Mouse (Mus musculus): ENCODE data around the gene Gm36864.
"Not testable (repeated sequence)": the region's sequence is repeated elsewhere in the genome, so short reads cannot be mapped to it uniquely, and the experiment has no call there.

Gm36864 gene

GRCm38 (mm10) chr7:44235909-44236308, at the start of gene Gm36864:
Gene Gm36864, plus strand, starts transcription at chr7:44236177.
- no peak for DNase-seq (ENCODE audit: low read depth)

- not testable (repeated sequence) for DNase-seq (ENCODE audit: low read depth)
These were observed 49.5 kb upstream of the Gm36864 start for GRCm38 (mm10) chr7:44186516-44186915.

- DNase-seq (ENCODE audit: low read depth) = not testable (repeated sequence)
These were observed 48.0 kb upstream of the Gm36864 start, which contains the start of gene Klk1b24 for GRCm38 (mm10) chr7:44187936-44188335. Gene Klk1b24, plus strand, starts transcription at chr7:44188236.

- not testable (repeated sequence) for DNase-seq (ENCODE audit: low read depth)
These were observed 42.5 kb upstream of the Gm36864 start for GRCm38 (mm10) chr7:44193466-44193865.

GRCm38 (mm10) chr7:44197891-44198290, 38.1 kb upstream of the Gm36864 start, which contains the start of gene Klk1b3:
Gene Klk1b3, plus strand, starts transcription at chr7:44198191.
- DNase-seq (ENCODE audit: low read depth) = no peak

GRCm38 (mm10) chr7:44207135-44207534, 28.8 kb upstream of the Gm36864 start, which contains the start of gene Klk1b4:
Gene Klk1b4, plus strand, starts transcription at chr7:44207435.
- DNase-seq (ENCODE audit: low read depth) = not testable (repeated sequence)

GRCm38 (mm10) chr7:44208307-44208706, 27.7 kb upstream of the Gm36864 start:
- DNase-seq (ENCODE audit: low read depth) = no peak

GRCm38 (mm10) chr7:44215645-44216044, 20.3 kb upstream of the Gm36864 start, which contains the start of gene Klk1b5:
Gene Klk1b5, plus strand, starts transcription at chr7:44215945.
- DNase-seq (ENCODE audit: low read depth) = no peak

- DNase-seq (ENCODE audit: low read depth) = not testable (repeated sequence)
These were observed 14.4 kb upstream of the Gm36864 start for GRCm38 (mm10) chr7:44221601-44222000.

GRCm38 (mm10) chr7:44222335-44222734, 13.6 kb upstream of the Gm36864 start:
- not testable (repeated sequence) for DNase-seq (ENCODE audit: low read depth)

GRCm38 (mm10) chr7:44225076-44225475, 10.9 kb upstream of the Gm36864 start, which contains the start of gene Klk1:
Gene Klk1, plus strand, starts transcription at chr7:44225360.
- DNase-seq (ENCODE audit: low read depth) = no peak

GRCm38 (mm10) chr7:44239913-44240312, 3.9 kb downstream of the Gm36864 start:
- DNase-seq (ENCODE audit: low read depth) = no peak

GRCm38 (mm10) chr7:44240712-44241111, 4.7 kb downstream of the Gm36864 start:
- no peak for DNase-seq (ENCODE audit: low read depth)

GRCm38 (mm10) chr7:44241163-44241562, 5.2 kb downstream of the Gm36864 start:
- no peak for DNase-seq (ENCODE audit: low read depth)

GRCm38 (mm10) chr7:44244080-44244479, 8.1 kb downstream of the Gm36864 start:
- no peak for DNase-seq (ENCODE audit: low read depth)

GRCm38 (mm10) chr7:44246055-44246983, 10.3 kb downstream of the Gm36864 start, which contains the start of the genes 1700028J19Rik and 2410002F23Rik:
Gene 1700028J19Rik, minus strand, starts transcription at chr7:44246695.
Gene 2410002F23Rik, plus strand, starts transcription at chr7:44246722.
- peak; percentile 68 for DNase-seq (ENCODE audit: low read depth)

GRCm38 (mm10) chr7:44246984-44247470, 11.1 kb downstream of the Gm36864 start:
- DNase-seq (ENCODE audit: low read depth) = peak; percentile 35

GRCm38 (mm10) chr7:44247971-44248370, 12.0 kb downstream of the Gm36864 start:
- DNase-seq (ENCODE audit: low read depth) = no peak

GRCm38 (mm10) chr7:44249248-44249647, 13.3 kb downstream of the Gm36864 start:
- no peak for DNase-seq (ENCODE audit: low read depth)

GRCm38 (mm10) chr7:44250732-44251275, 14.8 kb downstream of the Gm36864 start:
- DNase-seq (ENCODE audit: low read depth) = not testable (repeated sequence)

- no peak for DNase-seq (ENCODE audit: low read depth)
These were observed 17.1 kb downstream of the Gm36864 start for GRCm38 (mm10) chr7:44253023-44253616.

GRCm38 (mm10) chr7:44254930-44255329, 19.0 kb downstream of the Gm36864 start:
- no peak for DNase-seq (ENCODE audit: low read depth)

Data from c-Kit-positive CD71-positive TER-119-negative erythroid progenitor cells, embryonic 14.5 days (primary cell).